Mouse (Mus musculus) intestine, embryonic 15.5 days (tissue): ENCODE results near the gene Tmem204. TPM values are rescaled to one million over a fixed set of nuclear protein-coding genes. Genes with fewer than 3 reads are reported as not detected.
A peak's percentile ranks its signal among the peaks of the same experiment; 100 is the strongest.
"Not testable (repeated sequence)": the region's sequence is repeated elsewhere in the genome, so short reads cannot be mapped to it uniquely, and the experiment has no call there.

Source experiments
- ATAC-seq: fragments of 200-750 bp; cut with Nextera tagmentation; 2 replicates; pipeline ENCODE4 v1.8.0; 2017; ENCODE audit warnings: moderate TSS enrichment, moderate library complexity
- H3K27ac ChIP-seq: fragments of 300-500 bp; sonication (generic); 2 replicates; pipeline ENCODE4 v1.5.1; 2015; ENCODE audit warnings: mild to moderate bottlenecking, inconsistent platforms
- H3K27me3 ChIP-seq: fragments of 300-500 bp; sonication (generic); replicated peaks from 2 replicates; pipeline ENCODE4 v1.6.1; 2015; ENCODE audit warnings: inconsistent platforms
- H3K36me3 ChIP-seq: fragments of 300-500 bp; sonication (generic); 2 replicates; pipeline ENCODE4 v1.6.1; 2015; ENCODE audit warnings: inconsistent platforms
- H3K4me1 ChIP-seq: fragments of 300-500 bp; sonication (generic); replicated peaks from 2 replicates; pipeline ENCODE4 v1.6.1; 2015; ENCODE audit warnings: inconsistent platforms
- H3K4me2 ChIP-seq: fragments of 300-500 bp; sonication (generic); replicated peaks from 2 replicates; pipeline ENCODE4 v1.6.1; 2015; ENCODE audit warnings: mild to moderate bottlenecking, inconsistent platforms
- H3K4me3 ChIP-seq: fragments of 300-500 bp; sonication (generic); replicated peaks from 2 replicates; pipeline ENCODE4 v1.5.1; 2015; ENCODE audit warnings: inconsistent platforms
- H3K9ac ChIP-seq: fragments of 300-500 bp; sonication (generic); 2 replicates; pipeline ENCODE4 v1.6.1; 2015; ENCODE audit warnings: inconsistent platforms
- H3K9me3 ChIP-seq: fragments of 300-500 bp; sonication (generic); 2 replicates; pipeline ENCODE4 v1.6.1; 2016; ENCODE audit warnings: inconsistent platforms
- WGBS: fragments of 180-500 bp; shearing (Covaris S2); methylation state at CpG from one replicate; pipeline ENCODE4 v1.1.7; 2015; 5-methylcytosine and 5-hydroxymethylcytosine counted together
- polyA plus RNA-seq: library from polyadenylated mRNA; unstranded; fragments of >200 nt; fragmentation: Nextera tagmentation; extraction: Ambion mirVana; gene quantifications from 2 replicates; pipeline ENCODE4 v1.2.1, GENCODE M21; 2015

Tmem204 gene
- 22.8 and 23.2 TPM in 2 replicates for polyA plus RNA-seq

GRCm38 (mm10) chr17:25083444-25083931 lies at the start of gene Tmem204:
Tmem204 (minus strand) TSS chr17:25083591.
- H3K27ac ChIP-seq, result peak within 1 kb of the TSS; percentile 96
- H3K36me3 ChIP-seq, result no peaks in the 10 kb centered on the region
- H3K4me2 ChIP-seq, result peak within 1 kb of the TSS; percentile 11; the same call in 1 of the 2 replicates
- ATAC-seq, result peak; percentile 88
- H3K4me3 ChIP-seq, result no peak within 1 kb of the TSS
- no peak within 1 kb of the TSS for H3K9ac ChIP-seq
- no peaks in the 10 kb centered on the region for H3K9me3 ChIP-seq
- whole genome bisulfite sequencing, result 36% methylated on average over 7 of the region's 7 CpGs
- H3K4me1 ChIP-seq, result peaks cover 37% of the 10 kb centered on the region
- H3K27me3 ChIP-seq, result no peaks in the 10 kb centered on the region

GRCm38 (mm10) chr17:25130060-25130459 lies 46.7 kb upstream of the Tmem204 start:
- Histone ChIP-seq H3K4me1 (peaks cover 13% of the 10 kb centered on the region), H3K9me3 (no peaks in the 10 kb centered on the region), H3K4me3 (no peak overlapping the region), H3K9ac (no peak overlapping the region), H3K27ac (no peak overlapping the region), H3K4me2 (no peak overlapping the region), H3K36me3 (no peaks in the 10 kb centered on the region), H3K27me3 (no peaks in the 10 kb centered on the region)
- ATAC-seq, result no peak
- 97% methylated on average over 1 of the region's 1 CpGs for WGBS

GRCm38 (mm10) chr17:25127681-25128080 lies 44.3 kb upstream of the Tmem204 start:
- Histone ChIP-seq H3K4me3 (no peak overlapping the region), H3K27me3 (no peaks in the 10 kb centered on the region), H3K36me3 (no peaks in the 10 kb centered on the region), H3K27ac (no peak overlapping the region), H3K4me2 (no peak overlapping the region), H3K9me3 (no peaks in the 10 kb centered on the region), H3K4me1 (0 out of 2 replicates have a peak, but pooled peaks cover 2% of the 10 kb centered on the region), H3K9ac (no peak overlapping the region)
- WGBS, result 65% methylated on average over 9 of the region's 9 CpGs
- ATAC-seq, result no peak

DNA sequence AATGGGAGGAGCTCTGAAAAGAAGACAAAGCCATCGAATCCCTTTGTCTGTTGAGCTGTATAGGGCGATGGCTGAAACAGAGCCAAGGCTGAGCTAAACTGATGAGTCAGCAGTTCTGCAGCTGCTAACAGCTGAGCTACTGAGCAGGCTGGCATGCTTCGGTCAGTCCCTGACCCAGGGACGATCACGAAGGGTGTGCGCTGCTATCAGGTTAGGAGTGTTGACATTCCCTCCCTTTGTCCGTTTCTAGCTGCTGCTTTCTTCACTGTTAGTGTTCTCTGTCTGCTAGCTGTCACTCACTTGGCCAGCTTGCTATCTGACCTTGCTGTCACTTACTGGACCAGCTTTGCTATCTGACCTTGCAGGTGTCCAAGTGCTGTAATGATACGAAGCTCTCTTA lies 43.7 kb upstream of the Tmem204 start:
- H3K9ac ChIP-seq, result no peak overlapping the region
- ATAC-seq, result peak; percentile 77

DNA sequence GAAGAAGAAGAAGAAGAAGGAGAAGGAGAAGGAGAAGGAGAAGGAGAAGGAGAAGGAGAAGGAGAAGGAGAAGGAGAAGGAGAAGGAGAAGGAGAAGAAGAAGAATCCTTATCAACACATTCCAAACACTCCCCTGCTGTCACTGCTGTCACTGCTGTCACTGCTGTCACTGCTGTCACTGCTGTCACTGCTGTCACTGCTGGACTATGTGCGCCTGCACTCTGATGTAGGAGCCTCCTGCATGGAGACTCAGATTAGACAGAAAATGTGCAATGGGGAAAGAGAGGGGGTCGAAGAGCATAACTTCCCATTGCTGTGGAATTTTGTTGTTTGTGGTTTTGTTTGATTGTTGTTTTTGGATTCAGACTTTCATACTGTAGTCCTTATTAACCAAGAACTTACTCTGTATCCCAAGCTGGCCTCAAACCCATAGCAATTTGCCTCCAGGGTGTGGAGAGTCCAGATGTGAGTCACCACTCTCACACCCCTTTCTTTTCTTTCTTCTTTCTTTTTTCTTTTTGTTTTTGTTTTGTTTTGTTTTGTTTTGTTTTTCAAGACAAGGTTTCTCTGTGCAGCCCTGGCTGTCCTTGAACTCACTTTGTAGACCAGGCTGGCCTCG lies 42.2 kb upstream of the Tmem204 start:
- H3K9ac ChIP-seq, ATAC-seq, H3K4me2 ChIP-seq, H3K36me3 ChIP-seq, H3K4me1 ChIP-seq, H3K9me3 ChIP-seq, H3K27me3 ChIP-seq, H3K27ac ChIP-seq, H3K4me3 ChIP-seq: not testable (repeated sequence)
- WGBS, result 63% methylated on average over 3 of the region's 3 CpGs

More for the DNA sequence above, 43.7 kb upstream of the Tmem204 start:
- H3K36me3 ChIP-seq, result no peaks in the 10 kb centered on the region
- H3K4me1 ChIP-seq, result 0 out of 2 replicates have a peak, but pooled peaks cover 2% of the 10 kb centered on the region
- no peak overlapping the region for H3K4me2 ChIP-seq
- no peaks in the 10 kb centered on the region for H3K9me3 ChIP-seq
- H3K27ac ChIP-seq, result no peak overlapping the region
- WGBS, result 47% methylated on average over 8 of the region's 8 CpGs
- no peak overlapping the region for H3K4me3 ChIP-seq
- H3K27me3 ChIP-seq, result no peaks in the 10 kb centered on the region

GRCm38 (mm10) chr17:25123979-25124378 lies 40.6 kb upstream of the Tmem204 start:
- 24% methylated on average over 7 of the region's 7 CpGs for WGBS
- no peak overlapping the region for H3K27ac ChIP-seq
- no peak overlapping the region for H3K4me2 ChIP-seq
- no peaks in the 10 kb centered on the region for H3K27me3 ChIP-seq
- H3K9ac ChIP-seq, result no peak overlapping the region
- H3K4me3 ChIP-seq, result no peak overlapping the region
- no peaks in the 10 kb centered on the region for H3K9me3 ChIP-seq
- H3K36me3 ChIP-seq, result no peaks in the 10 kb centered on the region
- no peak for ATAC-seq
- H3K4me1 ChIP-seq, result 0 out of 2 replicates have a peak, but pooled peaks cover 2% of the 10 kb centered on the region

DNA sequence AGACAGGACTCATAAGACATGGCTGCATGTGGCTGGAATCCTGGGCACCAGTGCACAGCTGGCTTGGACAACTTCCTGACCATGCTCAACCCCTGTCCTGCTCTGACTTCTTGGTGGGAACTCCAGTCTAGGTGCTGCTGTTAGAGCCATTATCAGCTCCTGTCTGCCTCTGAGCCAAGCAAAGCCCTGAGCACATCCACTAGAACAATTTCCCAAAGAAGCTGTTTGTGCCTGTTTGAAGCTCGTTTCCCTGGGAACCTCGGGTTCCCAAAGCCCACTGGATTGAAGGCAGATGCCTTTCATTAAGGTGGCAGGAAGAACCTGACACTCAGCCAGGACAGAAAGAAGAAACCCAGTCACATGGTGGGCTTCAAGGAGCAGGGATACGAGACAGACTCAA lies 37.0 kb upstream of the Tmem204 start, which contains the start of gene Ptx4:
TSS of gene Ptx4 (plus strand) at position 355 of the 400 bp plus-strand sequence.
- WGBS, result 40% methylated on average over 3 of the region's 3 CpGs
- ATAC-seq, result no peak
- Histone ChIP-seq H3K4me3 (no peak within 1 kb of the TSS), H3K4me1 (no peaks in the 10 kb centered on the region), H3K4me2 (no peak within 1 kb of the TSS), H3K27ac (no peak within 1 kb of the TSS), H3K36me3 (no peaks in the 10 kb centered on the region), H3K27me3 (no peaks in the 10 kb centered on the region), H3K9me3 (no peaks in the 10 kb centered on the region), H3K9ac (0 out of 2 replicates have a peak within 1 kb of the TSS, but pooled peaks have one; percentile 5)

- Histone ChIP-seq H3K4me2 (no peak overlapping the region), H3K4me1 (peaks cover 10% of the 10 kb centered on the region), H3K4me3 (no peak overlapping the region), H3K9me3 (no peaks in the 10 kb centered on the region), H3K27me3 (no peaks in the 10 kb centered on the region), H3K9ac (no peak overlapping the region), H3K36me3 (peaks cover 7% of the 10 kb centered on the region; the same call in 1 of the 2 replicates), H3K27ac (no peak overlapping the region)
- no peak for ATAC-seq
- 39% methylated on average over 4 of the region's 4 CpGs for WGBS
Measured at GRCm38 (mm10) chr17:25117263-25117662, 33.9 kb upstream of the Tmem204 start.

DNA sequence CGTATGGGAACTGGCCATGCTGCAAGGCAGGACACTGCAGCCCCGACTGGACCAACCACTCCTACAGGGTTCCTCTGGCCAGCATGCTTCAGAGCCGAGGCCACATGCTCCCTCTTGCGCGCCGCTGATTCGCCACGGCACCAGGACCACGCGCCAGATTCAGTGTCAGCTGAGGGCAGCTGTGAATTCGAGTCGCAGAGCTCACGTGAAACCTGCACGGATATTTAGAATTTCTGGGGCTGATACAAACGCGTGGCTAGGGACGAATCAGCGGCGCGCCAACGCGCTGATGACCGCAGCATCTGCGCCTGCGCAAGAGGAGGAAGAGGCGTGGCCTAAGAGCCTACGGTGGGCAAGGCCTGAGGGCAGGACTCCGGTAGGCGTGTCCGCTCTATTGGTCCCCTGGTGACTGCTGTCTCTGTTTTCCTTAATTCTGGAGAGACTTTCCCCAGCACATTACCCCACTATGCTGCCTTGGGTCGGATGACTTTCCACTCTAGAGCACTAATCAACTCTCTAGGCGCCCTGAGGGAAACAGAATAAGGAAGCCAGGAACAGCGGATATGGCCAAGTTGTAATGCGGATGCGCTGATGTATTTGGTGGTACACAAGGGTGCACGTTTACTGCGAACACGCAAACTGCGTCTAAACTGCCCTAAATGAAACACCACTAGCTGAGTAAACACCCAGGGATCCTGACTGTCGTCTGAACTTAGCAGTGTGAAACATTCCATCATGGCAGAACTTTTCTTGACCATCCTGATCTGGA lies 32.5 kb upstream of the Tmem204 start, which contains the start of gene Telo2:
TSS of gene Telo2 (minus strand) at position 304 of the 769 bp plus-strand sequence.
- H3K4me1 ChIP-seq, result peaks cover 10% of the 10 kb centered on the region

GRCm38 (mm10) chr17:25114908-25115645 lies 31.7 kb upstream of the Tmem204 start:
- Histone ChIP-seq H3K27me3 (no peaks in the 10 kb centered on the region), H3K27ac (peak overlapping the region; percentile 95), H3K4me1 (peaks cover 10% of the 10 kb centered on the region), H3K9me3 (no peaks in the 10 kb centered on the region), H3K4me3 (peak overlapping the region; percentile 56), H3K36me3 (peaks cover 12% of the 10 kb centered on the region; the same call in 1 of the 2 replicates), H3K4me2 (peak overlapping the region; percentile 93), H3K9ac (peak overlapping the region; percentile 66)
- peak; percentile 81 for ATAC-seq
- WGBS, result 8% methylated on average over 23 of the region's 23 CpGs

More for the DNA sequence above, 32.5 kb upstream of the Tmem204 start, which contains the start of gene Telo2:
- peak within 1 kb of the TSS; percentile 93 for H3K4me2 ChIP-seq
- no peaks in the 10 kb centered on the region for H3K9me3 ChIP-seq
- peaks cover 12% of the 10 kb centered on the region; the same call in 1 of the 2 replicates for H3K36me3 ChIP-seq
- peak; percentile 96 for ATAC-seq
- no peaks in the 10 kb centered on the region for H3K27me3 ChIP-seq
- peak within 1 kb of the TSS; percentile 56 for H3K4me3 ChIP-seq
- 5% methylated on average over 40 of the region's 40 CpGs for WGBS
- peak within 1 kb of the TSS; percentile 66 for H3K9ac ChIP-seq
- peak within 1 kb of the TSS; percentile 95 for H3K27ac ChIP-seq

DNA sequence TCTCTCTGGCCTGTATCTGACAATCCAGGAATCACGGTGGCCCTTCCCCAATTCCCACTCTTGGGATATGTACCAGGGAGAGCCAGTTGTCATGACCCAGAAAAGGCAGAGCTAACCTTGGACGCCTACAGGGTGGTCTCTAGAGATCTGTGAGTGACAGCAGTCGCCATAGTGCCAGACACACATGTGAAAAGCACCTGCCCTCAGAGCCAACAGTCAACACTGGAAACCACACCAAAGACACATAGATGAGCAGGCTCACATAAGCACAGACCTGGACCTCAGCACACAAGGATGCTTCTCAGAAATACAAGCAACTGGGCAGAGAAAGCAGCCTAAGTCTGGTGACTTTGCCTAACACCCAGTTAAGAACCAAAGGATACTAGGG lies 29.0 kb upstream of the Tmem204 start:
- Histone ChIP-seq H3K4me3 (no peak overlapping the region), H3K4me1 (peaks cover 10% of the 10 kb centered on the region), H3K9ac (no peak overlapping the region), H3K9me3 (no peaks in the 10 kb centered on the region), H3K27ac (no peak overlapping the region), H3K4me2 (no peak overlapping the region), H3K27me3 (no peaks in the 10 kb centered on the region), H3K36me3 (peaks cover 15% of the 10 kb centered on the region; the same call in 1 of the 2 replicates)
- no peak for ATAC-seq
- WGBS, result 81% methylated on average over 3 of the region's 3 CpGs
